Mouse (Mus musculus) urinary bladder, postnatal 36 days (tissue): ENCODE data around the gene Rab24.

Experiments
- DNase-seq, 2 experiments: peaks; one replicate each; pipeline ENCODE4 v3.0.0; 2022; ENCODE audit warnings: low spot score in 2 of 2, mixed read lengths in 1 of 2

Gene Rab24

GRCm38 (mm10) chr13:55329109-55329682 is 7.5 kb upstream of the Rab24 start:
- DNase-seq, result no peak

GRCm38 (mm10) chr13:55328641-55329040 is 6.9 kb upstream of the Rab24 start:
- DNase-seq, result no peak

- no peak for DNase-seq
Observed at GRCm38 (mm10) chr13:55328171-55328570, 6.4 kb upstream of the Rab24 start.

- peak; percentile 72 to 82 for DNase-seq
Observed at GRCm38 (mm10) chr13:55327633-55328032, 5.9 kb upstream of the Rab24 start.

- DNase-seq, result no peak
Observed at GRCm38 (mm10) chr13:55327169-55327568, 5.4 kb upstream of the Rab24 start.

GRCm38 (mm10) chr13:55325596-55325995 is 3.9 kb upstream of the Rab24 start:
- DNase-seq, result no peak

GRCm38 (mm10) chr13:55322130-55322825 is 532 bp upstream of the Rab24 start:
- DNase-seq, result no peak

- no peak for DNase-seq
Observed at GRCm38 (mm10) chr13:55319931-55320533, 1.7 kb downstream of the Rab24 start, which contains the start of gene Prelid1. TSS of gene Prelid1 (plus strand) at chr13:55320500.

GRCm38 (mm10) chr13:55318351-55318750 is 3.4 kb downstream of the Rab24 start:
- no peak for DNase-seq

GRCm38 (mm10) chr13:55314891-55315412 is 6.8 kb downstream of the Rab24 start:
- DNase-seq, result no peak

- DNase-seq, result no peak
Observed at GRCm38 (mm10) chr13:55313051-55313450, 8.7 kb downstream of the Rab24 start.

- DNase-seq, result no peak
Observed at GRCm38 (mm10) chr13:55312028-55312630, 9.6 kb downstream of the Rab24 start.

GRCm38 (mm10) chr13:55300913-55301312 is 20.8 kb downstream of the Rab24 start:
- no peak for DNase-seq

- DNase-seq, result no peak
Observed at GRCm38 (mm10) chr13:55296760-55297159, 25.0 kb downstream of the Rab24 start.

GRCm38 (mm10) chr13:55288854-55289253 is 32.9 kb downstream of the Rab24 start:
- DNase-seq, result no peak

- DNase-seq, result no peak
Observed at GRCm38 (mm10) chr13:55277646-55278045, 44.1 kb downstream of the Rab24 start.

- no peak for DNase-seq
Observed at GRCm38 (mm10) chr13:55277203-55277602, 44.5 kb downstream of the Rab24 start.
